Mouse (Mus musculus) ES-Bruce4 (cell line): ENCODE measurements around the gene Ppt2.

ENCODE experiments used
- CTCF ChIP-seq: IDR thresholded peaks from one replicate; pipeline ENCODE4 v1.8.1; 2011; ENCODE audit warnings: low read depth, low read length
- EP300 ChIP-seq: IDR thresholded peaks from 2 replicates; pipeline ENCODE4 v1.6.1; 2011; ENCODE audit warnings: low read depth, low read length; ENCODE audit not compliant: insufficient read depth
- POLR2A ChIP-seq: IDR thresholded peaks from one replicate; pipeline ENCODE4 v1.8.1; 2011; ENCODE audit warnings: low read length; ENCODE audit not compliant: insufficient read depth

GRCm38 (mm10) chr17:34632261-34632691 lies 4.0 kb upstream of the Ppt2 start:
- TF ChIP-seq CTCF = no peak
- TF ChIP-seq POLR2A = peak; percentile 35
- TF ChIP-seq EP300 = no peak
